Mouse (Mus musculus): ENCODE measurements around the gene Snrpa1. TPM values are rescaled to one million over a fixed set of nuclear protein-coding genes. Genes with fewer than 3 reads are reported as not detected.

Snrpa1 gene
- polyA plus RNA-seq, 1 experiment from 2014 or later: 22.8 TPM

DNA sequence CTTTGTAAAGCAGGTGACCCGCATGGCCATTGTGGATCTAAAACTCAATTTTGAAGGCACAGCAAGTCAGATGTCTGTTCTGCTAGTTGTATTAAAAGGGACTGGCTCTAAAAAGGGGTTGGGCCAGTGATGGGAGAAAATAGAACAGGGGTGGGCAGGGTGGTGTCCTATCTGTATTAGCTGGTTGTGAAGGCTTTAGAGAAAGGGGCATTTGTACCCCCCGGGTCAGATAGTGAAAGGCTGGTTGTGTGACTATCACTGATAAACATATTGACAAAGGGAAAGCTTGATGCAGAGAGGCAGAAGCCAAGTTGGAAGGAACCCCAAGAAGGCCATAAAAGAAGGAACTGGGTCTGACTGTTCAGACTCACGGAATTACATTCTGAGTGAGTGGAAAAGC, 54.8 kb downstream of the Snrpa1 start:
- H3K27ac ChIP-seq: no peak overlapping the region

DNA sequence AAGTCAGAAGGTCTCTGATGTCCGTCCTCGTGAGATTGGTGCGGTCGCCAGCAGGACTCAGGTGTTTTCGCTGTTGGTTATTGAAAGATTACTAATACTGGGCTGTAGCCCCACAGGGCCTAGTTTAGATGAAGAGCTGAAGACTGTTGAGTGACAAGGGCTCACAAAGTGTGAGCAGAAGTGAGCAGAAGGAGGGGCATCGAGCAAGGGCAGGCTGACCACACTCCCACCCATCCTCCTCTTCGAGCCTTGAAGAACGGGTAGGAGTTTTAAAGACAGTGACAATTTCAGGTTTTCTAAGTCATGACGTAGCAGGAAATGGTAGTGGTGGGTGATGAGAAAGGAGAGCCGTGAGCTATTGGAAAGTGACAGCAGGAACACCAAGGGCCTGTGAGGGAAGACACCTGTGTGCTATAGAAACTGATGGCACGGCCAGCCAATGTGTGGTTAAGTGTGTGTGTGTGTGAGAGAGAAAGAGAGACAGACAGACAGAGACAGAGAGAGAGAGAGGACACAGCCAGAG, 57.1 kb downstream of the Snrpa1 start:
- Histone ChIP-seq H3K36me3 (ENCODE audit: inconsistent target) (no peaks in the 10 kb centered on the region), H3K79me2 (ENCODE audit: inconsistent target) (peaks cover 88% of the 10 kb centered on the region), H3K4me3 (ENCODE audit: inconsistent target) (no peak overlapping the region), H3K27ac (no peak overlapping the region)
- whole genome bisulfite sequencing (ENCODE audit: missing documents): 65% methylated on average over 11 of the region's 11 CpGs

More for the DNA sequence above, 54.8 kb downstream of the Snrpa1 start:
- Histone ChIP-seq H3K79me2 (ENCODE audit: inconsistent target) (peaks cover 75% of the 10 kb centered on the region), H3K36me3 (ENCODE audit: inconsistent target) (no peaks in the 10 kb centered on the region), H3K4me3 (ENCODE audit: inconsistent target) (no peak overlapping the region)
- 79% methylated on average over 3 of the region's 3 CpGs for WGBS (ENCODE audit: missing documents)

DNA sequence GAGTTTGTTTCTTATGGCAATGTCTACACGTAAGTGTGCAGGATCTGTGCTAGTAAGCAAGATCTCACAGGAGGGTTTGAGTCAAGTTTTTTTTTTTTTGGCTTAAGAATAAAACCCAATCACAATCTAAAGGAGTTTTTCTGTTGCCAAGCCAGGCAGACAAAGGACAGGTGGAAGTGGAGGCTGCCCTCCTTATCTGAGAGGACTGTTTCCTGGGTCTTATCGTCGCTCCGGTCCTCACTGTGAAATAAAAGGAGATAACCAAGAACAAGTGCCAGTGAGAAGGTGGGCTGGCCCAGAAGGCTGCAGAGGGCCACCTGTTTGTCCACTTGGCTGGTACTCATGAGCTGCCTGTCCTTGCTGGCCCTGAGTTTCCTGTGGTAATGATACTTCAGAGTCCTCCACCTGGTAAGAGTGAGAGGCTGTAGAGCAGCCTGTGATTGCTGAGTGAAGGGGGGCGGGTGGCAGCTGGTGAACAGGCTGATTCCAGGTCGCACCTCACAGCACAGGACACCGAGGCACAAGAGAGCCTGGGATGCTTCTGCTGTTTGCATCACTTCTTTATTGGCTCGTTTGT, 58.2 kb downstream of the Snrpa1 start:
- H3K27ac ChIP-seq: no peak overlapping the region
- WGBS (ENCODE audit: missing documents): 89% methylated on average over 8 of the region's 8 CpGs
- H3K4me3 ChIP-seq (ENCODE audit: inconsistent target): no peak overlapping the region
- no peaks in the 10 kb centered on the region for H3K36me3 ChIP-seq (ENCODE audit: inconsistent target)
- peaks cover 83% of the 10 kb centered on the region for H3K79me2 ChIP-seq (ENCODE audit: inconsistent target)

DNA sequence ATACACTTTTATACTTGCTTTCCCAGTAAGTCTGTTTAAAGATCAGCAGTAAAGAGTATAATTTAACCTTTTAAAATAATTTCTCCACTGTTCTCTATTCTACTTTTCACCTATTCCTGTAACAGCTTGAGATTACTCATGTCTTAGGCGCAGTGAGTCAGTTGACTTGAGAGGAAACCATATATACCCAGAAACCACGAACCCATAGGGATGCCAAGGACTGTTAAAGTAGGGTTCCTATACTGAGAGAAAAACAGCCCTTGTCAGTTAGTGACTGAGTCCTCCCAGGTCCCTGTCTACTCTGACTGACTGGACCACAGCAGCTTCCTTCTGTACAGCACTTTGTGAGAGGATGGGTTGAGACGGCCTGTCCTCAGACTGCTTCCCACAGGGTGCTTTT, 59.2 kb downstream of the Snrpa1 start:
- Histone ChIP-seq H3K4me3 (ENCODE audit: inconsistent target) (no peak overlapping the region), H3K27ac (no peak overlapping the region), H3K79me2 (ENCODE audit: inconsistent target) (peaks cover 83% of the 10 kb centered on the region), H3K36me3 (ENCODE audit: inconsistent target) (no peaks in the 10 kb centered on the region)
- 51% methylated on average over 3 of the region's 3 CpGs for WGBS (ENCODE audit: missing documents)

- peaks cover 83% of the 10 kb centered on the region for H3K79me2 ChIP-seq (ENCODE audit: inconsistent target)
- WGBS (ENCODE audit: missing documents): 21% methylated on average over 7 of the region's 7 CpGs
- no peaks in the 10 kb centered on the region for H3K36me3 ChIP-seq (ENCODE audit: inconsistent target)
- no peak overlapping the region for H3K4me3 ChIP-seq (ENCODE audit: inconsistent target)
- H3K27ac ChIP-seq: no peak overlapping the region
Observed at GRCm38 (mm10) chr7:66118796-66119195, 60.0 kb downstream of the Snrpa1 start.

DNA sequence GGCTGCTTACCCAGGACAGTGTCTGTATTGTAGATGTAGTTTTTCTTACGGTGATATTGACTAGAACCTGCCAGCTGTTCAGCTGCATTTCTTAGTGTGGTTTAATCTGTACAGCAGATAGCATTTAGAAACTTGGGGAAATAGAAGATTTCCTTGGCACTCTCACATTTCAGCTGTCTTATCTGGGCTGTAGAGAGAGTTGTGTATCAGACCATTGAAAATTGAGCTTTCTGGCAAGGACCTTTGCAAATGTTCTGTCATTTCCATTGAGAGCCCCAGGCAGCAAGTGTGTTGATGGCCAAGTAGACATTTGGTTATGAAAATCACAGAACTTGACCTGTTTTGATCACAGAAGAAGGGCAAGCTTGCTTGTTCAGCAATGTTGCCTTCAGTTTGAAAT, 61.3 kb downstream of the Snrpa1 start:
- no peak overlapping the region for H3K27ac ChIP-seq
- 82% methylated on average over 1 of the region's 1 CpGs for WGBS (ENCODE audit: missing documents)
- H3K36me3 ChIP-seq (ENCODE audit: inconsistent target): no peaks in the 10 kb centered on the region
- H3K79me2 ChIP-seq (ENCODE audit: inconsistent target): peaks cover 79% of the 10 kb centered on the region
- no peak overlapping the region for H3K4me3 ChIP-seq (ENCODE audit: inconsistent target)

GRCm38 (mm10) chr7:66120702-66121396, 62.0 kb downstream of the Snrpa1 start:
- H3K4me3 ChIP-seq (ENCODE audit: inconsistent target): no peak overlapping the region
- H3K79me2 ChIP-seq (ENCODE audit: inconsistent target): peaks cover 72% of the 10 kb centered on the region
- H3K36me3 ChIP-seq (ENCODE audit: inconsistent target): no peaks in the 10 kb centered on the region
- under 1% methylated on average over 7 of the region's 7 CpGs for WGBS (ENCODE audit: missing documents)
- 0 out of 2 replicates have a peak overlapping the region, but pooled peaks have one; percentile 5 for H3K27ac ChIP-seq

Other genes starting within 250 kb of the Snrpa1 start
- gene Pcsk6, start 197.3 kb upstream of the Snrpa1 start, polyA plus RNA-seq (2018): not detected in 3 replicates
- gene Gm45213, start 15.4 kb upstream of the Snrpa1 start, polyA plus RNA-seq (2018): not detected in 3 replicates
- 70.7 to 94.6 TPM (median 87.3 TPM) in 3 replicates for gene Selenos, start 20.6 kb downstream of the Snrpa1 start, polyA plus RNA-seq (2018)
- 4.8 to 6.6 TPM (median 5.3 TPM) in 3 replicates for gene Chsy1, start 50.5 kb downstream of the Snrpa1 start, polyA plus RNA-seq (2018)